Mouse (Mus musculus) heart, adult 2 months (tissue): Measurements from ENCODE around the gene Crtc2. TPM values are rescaled to one million over a fixed set of nuclear protein-coding genes. Genes with fewer than 3 reads are reported as not detected.

Experiments used
- DNase-seq, 2 experiments: peaks; one replicate each; pipeline ENCODE4 v3.0.0; 2021
- H3K27ac ChIP-seq: fragments of 200-600 bp; 2 replicates; pipeline ENCODE4 v1.8.1; 2022
- H3K27me3 ChIP-seq: fragments of 200-500 bp; 2 replicates; pipeline ENCODE4 v1.6.1; 2012; ENCODE audit warnings: mild to moderate bottlenecking, low read length, inconsistent platforms, mixed read lengths; ENCODE audit not compliant: control insufficient read depth, insufficient read depth
- H3K36me3 ChIP-seq: fragments of 200-500 bp; 2 replicates; pipeline ENCODE4 v1.6.1; 2012; ENCODE audit warnings: low read length, inconsistent platforms; ENCODE audit not compliant: control insufficient read depth, insufficient read depth
- H3K4me1 ChIP-seq: fragments of 200-500 bp; 2 replicates; pipeline ENCODE4 v1.6.1; 2011; ENCODE audit warnings: low read length; ENCODE audit not compliant: control insufficient read depth, insufficient read depth
- H3K4me3 ChIP-seq: fragments of 200-600 bp; 2 replicates; pipeline ENCODE4 v1.8.1; 2022
- H3K79me2 ChIP-seq: fragments of 200-500 bp; replicated peaks from 2 replicates; pipeline ENCODE4 v1.6.1; 2012; ENCODE audit warnings: mild to moderate bottlenecking, inconsistent platforms, low read length, moderate library complexity, mixed read lengths; ENCODE audit not compliant: control insufficient read depth, insufficient read depth
- H3K9ac ChIP-seq: fragments of 200-500 bp; 2 replicates; pipeline ENCODE4 v1.6.1; 2012; ENCODE audit warnings: low read depth, mild to moderate bottlenecking, control low read depth, inconsistent platforms, low read length, mixed read lengths
- CTCF ChIP-seq: fragments of 200-600 bp; IDR thresholded peaks from 2 replicates; pipeline ENCODE4 v1.8.1; 2022; ENCODE audit warnings: antibody characterized with exemption, mild to moderate bottlenecking, moderate library complexity
- EP300 ChIP-seq: fragments of 200-500 bp; IDR thresholded peaks from 2 replicates; pipeline ENCODE4 v1.6.1; 2011; ENCODE audit warnings: low read depth, low read length, control low read depth; ENCODE audit not compliant: insufficient read depth
- POLR2A ChIP-seq: fragments of 200-500 bp; IDR thresholded peaks from 2 replicates; pipeline ENCODE4 v1.6.1; 2011; ENCODE audit warnings: mild to moderate bottlenecking, low read depth, low read length, control low read depth; ENCODE audit not compliant: insufficient read depth
- WGBS: fragments of 180-500 bp; shearing (Covaris S2); methylation state at CpG from one replicate; pipeline ENCODE4 v1.1.7; 2018; 5-methylcytosine and 5-hydroxymethylcytosine counted together
- intact Hi-C: fragments of 180-260 bp; cut with DNase I; formaldehyde crosslinking; loops from one replicate; pipeline ENCODE4 v1.15.1; 2025
- polyA plus RNA-seq: library from polyadenylated mRNA; depleted of rRNA; stranded (reverse); fragments of >200 nt; gene quantifications from 2 replicates; pipeline ENCODE4 v1.2.3, GENCODE M21; 2012
- total RNA-seq, 2 experiments: library from RNA; stranded (reverse); gene quantifications; 2 replicates each; pipeline ENCODE4 v1.2.3; 2021

Gene Crtc2
- total and polyA plus RNA-seq, 3 experiments: 16.6 to 32.9 (median 17.1) TPM

DNA sequence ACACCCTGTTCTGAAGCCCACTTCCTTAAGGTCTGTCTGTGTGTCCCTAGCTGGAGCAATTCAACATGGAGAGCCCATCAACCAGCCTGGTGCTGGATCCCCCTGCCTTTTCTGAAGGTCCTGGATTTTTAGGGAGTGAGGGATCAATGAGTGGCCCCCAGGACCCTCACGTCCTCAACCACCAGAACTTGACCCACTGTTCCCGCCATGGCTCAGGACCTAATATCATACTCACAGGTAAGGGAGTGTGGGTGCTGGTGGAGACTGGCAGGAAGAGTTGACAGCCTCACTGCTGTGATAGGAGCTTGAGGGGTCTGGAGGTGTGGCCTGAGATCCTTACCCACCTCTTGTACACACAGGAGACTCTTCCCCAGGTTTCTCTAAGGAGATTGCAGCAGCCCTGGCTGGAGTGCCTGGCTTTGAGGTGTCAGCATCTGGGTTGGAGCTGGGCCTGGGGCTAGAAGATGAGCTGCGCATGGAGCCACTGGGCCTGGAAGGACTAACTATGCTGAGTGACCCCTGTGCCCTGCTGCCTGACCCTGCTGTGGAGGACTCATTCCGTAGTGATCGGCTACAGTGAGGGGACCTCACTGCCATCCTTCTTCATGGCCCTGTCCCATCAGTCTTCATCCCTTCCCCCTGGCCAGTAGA is 9.3 kb downstream of the Crtc2 start:
- H3K36me3 ChIP-seq: no peaks in the 10 kb centered on the region
- WGBS: 98% methylated on average over 5 of the region's 5 CpGs

DNA sequence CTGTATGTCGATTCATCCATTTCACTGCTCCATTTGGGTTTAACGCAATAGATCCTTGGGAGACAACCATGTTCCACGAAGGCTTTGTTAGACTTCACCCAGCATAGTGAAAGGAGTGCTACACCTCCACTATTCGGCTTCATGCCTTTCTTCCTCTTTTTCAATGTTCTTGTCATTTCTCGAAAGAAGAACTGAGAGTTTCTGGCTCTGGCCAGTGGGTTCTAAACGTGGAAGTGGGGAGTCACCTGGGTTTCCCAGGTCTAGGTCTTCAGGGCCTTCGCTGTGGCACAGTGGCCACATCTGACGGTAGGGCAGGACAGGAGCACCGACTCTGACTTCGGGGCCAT is 10.7 kb downstream of the Crtc2 start:
- WGBS: 31% methylated on average over 10 of the region's 10 CpGs
- Histone ChIP-seq H3K9ac (peak overlapping the region; percentile 57), H3K27me3 (no peaks in the 10 kb centered on the region), H3K27ac (peak overlapping the region; percentile 100), H3K4me3 (peak overlapping the region; percentile 89), H3K36me3 (no peaks in the 10 kb centered on the region), H3K79me2 (no peaks in the 10 kb centered on the region), H3K4me1 (peaks cover 5% of the 10 kb centered on the region; the same call in 1 of the 2 replicates)
- DNase-seq: no peak
- TF ChIP-seq CTCF (no peak), EP300 (no peak), POLR2A (no peak)
- intact Hi-C loops: loop anchor here (1.0 to 5.0 kb wide), 4 partner anchors 28 to 109 kb away; partner anchors contain the start of genes Gatad2b, Rab13 and Rps27

More for the DNA sequence above, 9.3 kb downstream of the Crtc2 start:
- no peak for DNase-seq
- no peak for TF ChIP-seq POLR2A
- no peak for TF ChIP-seq CTCF
- TF ChIP-seq EP300: no peak
- intact Hi-C loops: no loop called here
- no peak overlapping the region for H3K27ac ChIP-seq
- no peaks in the 10 kb centered on the region for H3K27me3 ChIP-seq
- H3K4me3 ChIP-seq: no peak overlapping the region
- peaks cover 5% of the 10 kb centered on the region; the same call in 1 of the 2 replicates for H3K4me1 ChIP-seq
- H3K79me2 ChIP-seq: no peaks in the 10 kb centered on the region
- H3K9ac ChIP-seq: no peak overlapping the region

DNA sequence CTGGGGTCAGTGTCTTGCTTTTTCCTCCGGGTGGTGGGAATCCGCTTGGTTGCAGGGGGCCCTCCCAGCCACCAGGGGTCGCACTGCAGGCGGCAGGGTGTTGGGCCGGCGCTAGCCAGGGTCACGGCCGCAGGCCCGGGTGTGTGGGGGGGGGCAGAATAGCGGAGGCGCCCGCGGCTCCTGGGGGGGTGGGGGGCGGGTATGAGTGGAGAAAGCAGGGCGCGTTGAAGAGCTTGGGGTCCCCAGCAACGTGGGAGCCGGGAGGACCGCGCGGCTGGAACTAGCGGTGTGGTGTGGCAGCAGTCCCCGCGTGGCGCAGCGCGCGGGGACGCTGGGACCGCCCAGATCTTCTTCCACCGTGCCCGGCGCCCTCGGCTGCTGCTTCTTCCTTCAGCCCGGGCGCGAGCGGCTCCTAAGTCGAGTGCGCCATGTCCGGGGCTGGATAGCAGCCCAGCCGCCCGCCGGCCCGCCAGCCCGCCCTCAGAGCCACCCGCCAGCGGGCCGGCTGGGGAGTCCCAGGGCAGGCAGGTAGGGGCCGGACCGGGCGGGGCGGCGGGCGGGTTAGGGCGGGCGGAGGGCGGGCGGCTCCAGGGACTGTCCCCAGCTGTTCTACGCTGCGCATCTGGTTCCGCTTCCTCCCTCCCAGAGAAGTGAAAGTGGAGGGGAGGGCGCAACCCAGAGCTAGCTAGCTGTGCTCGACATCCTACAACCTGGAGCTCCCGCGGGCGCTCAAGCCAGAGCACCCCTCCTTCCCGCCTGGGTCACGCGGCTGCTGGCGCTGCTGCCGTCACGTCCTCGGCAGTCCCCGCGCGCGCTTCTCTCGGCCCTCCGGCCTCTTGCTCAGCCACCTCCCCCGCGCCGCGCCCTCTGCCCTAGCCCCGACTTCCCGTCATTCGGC is 11.3 kb downstream of the Crtc2 start, which contains the start of gene Dennd4b:
Gene Dennd4b (plus strand): TSS at position 152 of the 898 bp plus-strand sequence.
- H3K9ac ChIP-seq: peak within 1 kb of the TSS; percentile 96
- H3K36me3 ChIP-seq: no peaks in the 10 kb centered on the region
- no peaks in the 10 kb centered on the region for H3K27me3 ChIP-seq
- peak; percentile 82 for TF ChIP-seq POLR2A
- peak; percentile 74; the same call in 1 of the 2 replicates for TF ChIP-seq EP300
- TF ChIP-seq CTCF: peak; percentile 83
- H3K79me2 ChIP-seq: no peaks in the 10 kb centered on the region
- H3K4me3 ChIP-seq: peak within 1 kb of the TSS; percentile 89
- intact Hi-C loops: loop anchor here (1.0 to 5.0 kb wide), 4 partner anchors 28 to 108 kb away; partner anchors contain the start of genes Gatad2b, Rab13 and Rps27
- peak; percentile 95 to 96 for DNase-seq
- WGBS: 2% methylated on average over 79 of the region's 87 CpGs
- peaks cover 5% of the 10 kb centered on the region; the same call in 1 of the 2 replicates for H3K4me1 ChIP-seq
- H3K27ac ChIP-seq: peak within 1 kb of the TSS; percentile 100

DNA sequence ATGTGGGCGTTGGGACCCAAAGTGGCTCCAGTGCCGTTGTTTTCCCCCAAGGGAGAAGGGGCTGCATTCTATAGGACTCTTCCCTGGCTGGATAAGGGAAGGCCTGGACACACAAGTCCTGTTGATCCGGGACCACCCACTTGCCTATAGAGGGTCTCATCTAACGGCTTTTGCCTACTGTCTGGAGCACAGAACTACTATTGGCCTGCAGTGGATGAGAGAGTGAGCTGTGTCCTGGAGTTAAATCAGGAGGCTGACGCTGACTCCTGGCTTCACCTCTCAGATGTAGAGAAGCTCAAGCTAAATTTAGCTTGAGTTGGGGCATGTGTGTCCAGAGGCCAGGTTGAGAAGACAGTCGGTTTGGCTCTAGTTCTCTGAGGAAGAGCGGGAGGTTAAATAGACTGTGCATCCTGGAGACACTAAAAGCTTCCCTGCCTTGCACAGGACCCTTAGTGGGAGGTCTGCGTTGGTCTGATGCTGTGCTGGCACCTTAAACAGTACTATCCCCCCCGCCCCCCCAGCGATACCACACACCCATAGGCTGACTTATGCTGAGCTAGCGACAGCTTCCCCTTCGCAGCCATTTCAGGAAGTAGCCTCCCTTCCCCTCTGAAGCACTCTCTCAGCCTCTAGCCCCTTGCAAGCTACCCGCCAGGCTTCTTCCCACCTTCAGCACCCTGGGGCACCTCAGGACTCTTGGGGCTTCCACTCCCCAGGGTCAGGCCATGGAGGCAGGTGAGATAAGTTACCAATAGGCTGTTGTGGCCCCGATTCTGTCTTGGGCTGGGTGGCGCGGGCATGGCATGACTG is 12.2 kb downstream of the Crtc2 start:
- Histone ChIP-seq H3K79me2 (no peaks in the 10 kb centered on the region), H3K9ac (peak overlapping the region; percentile 96), H3K4me1 (peaks cover 5% of the 10 kb centered on the region; the same call in 1 of the 2 replicates), H3K4me3 (peak overlapping the region; percentile 89), H3K27me3 (no peaks in the 10 kb centered on the region), H3K27ac (peak overlapping the region; percentile 100), H3K36me3 (no peaks in the 10 kb centered on the region)
- DNase-seq: peak; percentile 62 to 65
- intact Hi-C loops: loop anchor here (1.0 to 5.0 kb wide), 4 partner anchors 27 to 107 kb away; partner anchors contain the start of genes Gatad2b, Rab13 and Rps27
- WGBS: 11% methylated on average over 16 of the region's 16 CpGs
- TF ChIP-seq CTCF: no peak
- peak; percentile 24; the same call in 1 of the 2 replicates for TF ChIP-seq POLR2A
- no peak for TF ChIP-seq EP300
